Mouse (Mus musculus) adrenal gland, postnatal 25 days (tissue): ENCODE measurements at regions not wholly inside any gene's neighbourhood (a gene's known extent, or its start where the extent isn't known, plus 50 kb on each side); places are given as distances from the start of the nearest gene placed in this dataset.
"Not testable (repeated sequence)": the region's sequence is repeated elsewhere in the genome, so short reads cannot be mapped to it uniquely, and the experiment has no call there.

Experiments
- DNase-seq: peaks from one replicate; pipeline ENCODE4 v3.0.0; 2021; ENCODE audit warnings: mixed read lengths

- no peak for DNase-seq
These were observed 114.9 kb upstream of the Lemd2 start for GRCm38 (mm10) chr17:27318969-27319695.

- DNase-seq: peak; percentile 80
These were observed 113.5 kb upstream of the Lemd2 start for GRCm38 (mm10) chr17:27317576-27318277.

GRCm38 (mm10) chr17:27316711-27317575 is 112.7 kb upstream of the Lemd2 start:
- DNase-seq: peak; percentile 38

- DNase-seq: no peak
These were observed 111.8 kb upstream of the Lemd2 start for GRCm38 (mm10) chr17:27315947-27316628.

- DNase-seq: no peak
These were observed 111.2 kb upstream of the Lemd2 start for GRCm38 (mm10) chr17:27315428-27315827.

GRCm38 (mm10) chr17:27314821-27315392 is 110.6 kb upstream of the Lemd2 start:
- no peak for DNase-seq

- DNase-seq: no peak
These were observed 104.7 kb upstream of the Lemd2 start for GRCm38 (mm10) chr17:27308933-27309332.

- DNase-seq: no peak
These were observed 100.6 kb upstream of the Lemd2 start for GRCm38 (mm10) chr17:27304842-27305241.

- DNase-seq: no peak
These were observed 99.6 kb upstream of the Lemd2 start for GRCm38 (mm10) chr17:27303633-27304479.

GRCm38 (mm10) chr17:27303061-27303460 is 98.8 kb upstream of the Lemd2 start:
- DNase-seq: no peak

GRCm38 (mm10) chr17:27301376-27301775 is 97.1 kb upstream of the Lemd2 start:
- DNase-seq: no peak

- DNase-seq: no peak
These were observed 95.0 kb upstream of the Lemd2 start for GRCm38 (mm10) chr17:27299297-27299696.

GRCm38 (mm10) chr17:27298351-27298750 is 94.1 kb upstream of the Lemd2 start:
- DNase-seq: no peak

GRCm38 (mm10) chr17:27296156-27296555 is 91.9 kb upstream of the Lemd2 start:
- no peak for DNase-seq

- DNase-seq: no peak
These were observed 89.9 kb upstream of the Lemd2 start for GRCm38 (mm10) chr17:27294208-27294604.

- no peak for DNase-seq
These were observed 89.4 kb upstream of the Lemd2 start for GRCm38 (mm10) chr17:27293586-27294207.

GRCm38 (mm10) chr17:27291673-27292072 is 87.4 kb upstream of the Lemd2 start:
- no peak for DNase-seq

- DNase-seq: no peak
These were observed 86.9 kb upstream of the Lemd2 start for GRCm38 (mm10) chr17:27291176-27291575.

GRCm38 (mm10) chr17:27290311-27290710 is 86.0 kb upstream of the Lemd2 start:
- DNase-seq: no peak

- DNase-seq: not testable (repeated sequence)
These were observed 85.5 kb upstream of the Lemd2 start for GRCm38 (mm10) chr17:27289804-27290203.
